Mouse (Mus musculus) CH12.LX (cell line): ENCODE measurements around the gene Gm49450. TPM values are rescaled to one million over a fixed set of nuclear protein-coding genes. Genes with fewer than 3 reads are reported as not detected.

Experiments
- DNase-seq: peaks from one replicate; pipeline ENCODE4 v3.0.0-alpha.2; 2013; ENCODE audit errors: extremely low read depth
- H3K27ac ChIP-seq: 2 replicates; pipeline ENCODE4 v1.5.1; 2012; ENCODE audit warnings: low read depth, mild to moderate bottlenecking, control low read depth, moderate library complexity; ENCODE audit not compliant: insufficient read depth
- H3K27me3 ChIP-seq: replicated peaks from 2 replicates; pipeline ENCODE3; 2012; ENCODE audit warnings: inconsistent platforms
- H3K36me3 ChIP-seq, 2 experiments: replicated peaks in 1 of 2; 2 replicates each; pipeline versions ENCODE3 to v1.6.1; 2012; ENCODE audit warnings: inconsistent platforms in 1 of 2, low read length in 1 of 2, mild to moderate bottlenecking in 1 of 2, mixed read lengths in 1 of 2, moderate library complexity in 1 of 2; ENCODE audit not compliant: control insufficient read depth in 1 of 2, insufficient read depth in 1 of 2
- H3K4me1 ChIP-seq, 2 experiments: 2 replicates each; pipeline ENCODE4 v1.6.1; 2012; ENCODE audit warnings: inconsistent platforms in 1 of 2, moderate library complexity in 1 of 2; ENCODE audit not compliant: insufficient read depth in 2 of 2, control insufficient read depth in 1 of 2
- H3K4me2 ChIP-seq: 2 replicates; pipeline ENCODE4 v1.6.1; 2012; ENCODE audit warnings: low read depth, mild to moderate bottlenecking, control low read depth; ENCODE audit not compliant: poor library complexity, insufficient read depth, severe bottlenecking
- H3K4me3 ChIP-seq, 3 experiments: fragments of 150-350 bp in 1 of 3; sonication (generic) in 1 of 3; replicated peaks in 1 of 3; 2 replicates each; pipeline versions ENCODE3 to v1.5.1; 2011 to 2012; ENCODE audit warnings: low read depth in 2 of 3, low read length in 2 of 3, mild to moderate bottlenecking in 2 of 3, moderate library complexity in 2 of 3, control low read depth in 1 of 3, improper control_type of control experiment in 1 of 3, inconsistent platforms in 1 of 3, mixed read lengths in 1 of 3; ENCODE audit not compliant: poor library complexity in 1 of 3
- H3K79me2 ChIP-seq: replicated peaks from 2 replicates; pipeline ENCODE4 v1.6.1; 2012; ENCODE audit warnings: mild to moderate bottlenecking, moderate library complexity; ENCODE audit not compliant: control insufficient read depth, poor library complexity, insufficient read depth, severe bottlenecking; ENCODE audit errors: extremely low read depth
- H3K9ac ChIP-seq: 2 replicates; pipeline ENCODE4 v1.6.1; 2012; ENCODE audit warnings: low read depth, mild to moderate bottlenecking, control low read depth, moderate library complexity; ENCODE audit not compliant: insufficient read depth
- H3K9me3 ChIP-seq: replicated peaks from 2 replicates; pipeline ENCODE3; 2012; ENCODE audit warnings: low read length, inconsistent platforms, mixed read lengths
- BHLHE40 ChIP-seq: IDR thresholded peaks from 2 replicates; pipeline ENCODE4 v1.6.1; 2011; ENCODE audit warnings: mild to moderate bottlenecking, low read depth, low read length, improper control_type of control experiment
- CTCF ChIP-seq, 2 experiments: IDR thresholded peaks in 1 of 2; conservative IDR thresholded peaks in 1 of 2; 2 replicates each; pipeline ENCODE4 v1.5.1; 2011 to 2012; ENCODE audit warnings: low read depth in 2 of 2, low read length in 2 of 2, improper control_type of control experiment in 1 of 2, inconsistent platforms in 1 of 2, mild to moderate bottlenecking in 1 of 2, moderate library complexity in 1 of 2
- ELF1 ChIP-seq: IDR thresholded peaks from 2 replicates; pipeline ENCODE4 v1.6.1; 2014; ENCODE audit warnings: low read depth, mild to moderate bottlenecking, inconsistent platforms, low read length, improper control_type of control experiment
- HCFC1 ChIP-seq: IDR thresholded peaks from 2 replicates; pipeline ENCODE4 v1.6.1; 2012; ENCODE audit warnings: low read depth, mild to moderate bottlenecking, inconsistent platforms, low read length, improper control_type of control experiment
- IRF4 ChIP-seq: IDR thresholded peaks from 2 replicates; pipeline ENCODE4 v1.6.1; 2014; ENCODE audit warnings: low read depth, mild to moderate bottlenecking, inconsistent platforms, low read length, improper control_type of control experiment
- JUN ChIP-seq: IDR thresholded peaks from 2 replicates; pipeline ENCODE4 v1.6.1; 2011; ENCODE audit warnings: low read depth, mild to moderate bottlenecking, low read length, improper control_type of control experiment, moderate library complexity; ENCODE audit not compliant: insufficient read depth
- JUND ChIP-seq: conservative IDR thresholded peaks from 2 replicates; pipeline ENCODE4 v1.6.1; 2011; ENCODE audit warnings: low read depth, low read length, improper control_type of control experiment
- MAFK ChIP-seq: IDR thresholded peaks from 2 replicates; pipeline ENCODE4 v1.6.1; 2011; ENCODE audit warnings: low read length, improper control_type of control experiment; ENCODE audit not compliant: insufficient replicate concordance
- MAZ ChIP-seq: IDR thresholded peaks from 2 replicates; pipeline ENCODE4 v1.6.1; 2012; ENCODE audit warnings: low read depth, mild to moderate bottlenecking, inconsistent platforms, low read length, improper control_type of control experiment, moderate library complexity
- MYC ChIP-seq: IDR thresholded peaks from 2 replicates; pipeline ENCODE4 v1.6.1; 2011; ENCODE audit warnings: low read depth, mild to moderate bottlenecking, improper control_type of control experiment, low read length
- NELFE ChIP-seq: IDR thresholded peaks from 2 replicates; pipeline ENCODE4 v1.6.1; 2011; ENCODE audit warnings: low read depth, low read length, improper control_type of control experiment
- PAX5 ChIP-seq: IDR thresholded peaks from 2 replicates; pipeline ENCODE4 v1.6.1; 2012; ENCODE audit warnings: low read length, inconsistent platforms, mixed read lengths
- POLR2AphosphoS2 ChIP-seq: IDR thresholded peaks from 2 replicates; pipeline ENCODE4 v1.6.1; 2011; ENCODE audit warnings: low read depth, low read length, improper control_type of control experiment
- RAD21 ChIP-seq: IDR thresholded peaks from 2 replicates; pipeline ENCODE4 v1.6.1; 2011; ENCODE audit warnings: low read depth, mild to moderate bottlenecking, low read length, improper control_type of control experiment, moderate library complexity
- RCOR1 ChIP-seq: conservative IDR thresholded peaks from 2 replicates; pipeline ENCODE4 v1.6.1; 2012; ENCODE audit warnings: low read depth, mild to moderate bottlenecking, inconsistent platforms, low read length, improper control_type of control experiment
- SMC3 ChIP-seq: IDR thresholded peaks from 2 replicates; pipeline ENCODE4 v1.6.1; 2011; ENCODE audit warnings: low read depth, low read length, improper control_type of control experiment
- ZC3H11A ChIP-seq: IDR thresholded peaks from 2 replicates; pipeline ENCODE4 v1.6.1; 2012; ENCODE audit warnings: low read depth, mild to moderate bottlenecking, inconsistent platforms, low read length, improper control_type of control experiment
- dilution Hi-C: fragments of 300-500 bp; cut with MboI; formaldehyde crosslinking; loops from 2 replicates; pipeline ENCODE4 v1.14.3; 2020; ENCODE audit warnings: low sequenced_read_pairs; ENCODE audit not compliant: extremely low pct_unique_long_range_greater_than_20kb, extremely low pct_ligation_motif_present
- in situ Hi-C: fragments of 300-500 bp; cut with MboI; formaldehyde crosslinking; loops from 3 replicates; pipeline ENCODE4 v1.14.3; 2019; ENCODE audit warnings: low sequenced_read_pairs, low pct_ligation_motif_present, low pct_unique_long_range_greater_than_20kb, mixed read lengths
- polyA plus RNA-seq: library from polyadenylated mRNA; unstranded; fragments of >175 nt; gene quantifications from 2 replicates; pipeline ENCODE4 v1.2.1, GENCODE M21; 2012; ENCODE audit warnings: low read depth; ENCODE audit not compliant: insufficient read length
- total RNA-seq, 2 experiments: library from RNA; depleted of rRNA; stranded (reverse); fragments of 300-350 nt in 1 of 2; fragments of >200 nt in 1 of 2; gene quantifications; 2 replicates each; pipeline ENCODE4 v1.2.3; 2012 to 2014

The Gm49450 gene
- total and polyA plus RNA-seq, 3 experiments: 0.38 to 125 (median 4.7) TPM

DNA sequence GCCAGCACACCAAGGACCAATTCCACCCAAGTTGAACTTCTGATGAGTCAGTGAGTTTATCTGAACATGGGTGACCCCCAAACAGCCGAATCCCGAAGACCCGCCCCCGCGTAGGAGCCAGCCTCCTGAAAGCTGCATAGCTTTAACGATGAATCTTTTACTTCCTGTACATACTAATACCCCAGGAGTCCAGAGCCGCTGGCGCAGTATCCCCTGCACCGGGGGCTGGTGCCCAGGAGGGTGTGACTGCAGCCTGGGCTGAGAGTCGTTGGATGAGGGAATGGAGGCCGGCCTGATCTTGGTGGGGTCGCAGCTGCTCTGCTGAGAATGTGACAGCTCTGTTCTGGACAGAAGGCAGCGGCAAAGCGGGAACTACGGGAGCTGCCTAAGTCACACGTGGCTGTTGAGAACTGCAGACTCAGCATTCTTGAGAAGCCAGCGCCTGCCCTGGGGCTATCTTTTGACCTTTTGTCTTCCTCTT, 48.1 kb upstream of the Gm49450 start:
- H3K4me2 ChIP-seq: no peak overlapping the region
- dilution Hi-C loops: no loop called here
- peaks cover 3% of the 10 kb centered on the region for H3K9me3 ChIP-seq
- no peaks in the 10 kb centered on the region for H3K27me3 ChIP-seq
- TF ChIP-seq RAD21: peak; percentile 0; the same call in 1 of the 2 replicates
- TF ChIP-seq PAX5: no peak
- peak; percentile 81 for TF ChIP-seq MAFK
- peak in 1 of 2 experiments; percentile 19; a peak in 1 of 4 replicates for TF ChIP-seq CTCF (conservative IDR thresholded peaks at IDR 0.05 in 1 of 2, IDR thresholded peaks at IDR 0.05 in 1 of 2; ENCODE audit: low read depth in 2 of 2, low read length in 2 of 2)
- in situ Hi-C loops: no loop called here
- H3K79me2 ChIP-seq: no peaks in the 10 kb centered on the region
- no peaks in the 10 kb centered on the region for H3K36me3 ChIP-seq
- no peak overlapping the region for H3K9ac ChIP-seq
- H3K4me3 ChIP-seq: no peak overlapping the region
- peaks cover 0 to 9% of the 10 kb centered on the region in 2 experiments; a peak in 2 of 4 replicates for H3K4me1 ChIP-seq
- H3K27ac ChIP-seq: no peak overlapping the region
- no peak for DNase-seq

GRCm38 (mm10) chr15:99000535-99001283, 47.4 kb upstream of the Gm49450 start:
- Histone ChIP-seq H3K27ac (no peak overlapping the region), H3K27me3 (no peaks in the 10 kb centered on the region), H3K9ac (peak overlapping the region; percentile 45; the same call in 1 of the 2 replicates), H3K4me2 (peak overlapping the region; percentile 58), H3K79me2 (no peaks in the 10 kb centered on the region), H3K4me3 (peak overlapping the region in 1 of 3 experiments; percentile 16), H3K9me3 (peaks cover 3% of the 10 kb centered on the region), H3K36me3 (no peaks in the 10 kb centered on the region), H3K4me1 (peaks cover 0 to 12% of the 10 kb centered on the region in 2 experiments; a peak in 2 of 4 replicates)
- in situ Hi-C loops: no loop called here
- peak; percentile 81 for DNase-seq
- TF ChIP-seq RCOR1 (no peak), RAD21 (peak; percentile 56), SMC3 (peak; percentile 31), MYC (peak; percentile 72), HCFC1 (peak; percentile 13; the same call in 1 of the 2 replicates), NELFE (peak; percentile 49; the same call in 1 of the 2 replicates), MAZ (peak; percentile 61; the same call in 1 of the 2 replicates), JUND (no peak), BHLHE40 (no peak), CTCF (conservative IDR thresholded peaks at IDR 0.05 in 1 of 2, IDR thresholded peaks at IDR 0.05 in 1 of 2; ENCODE audit: low read depth in 2 of 2, low read length in 2 of 2) (peak; percentile 80 to 95), MAFK (0 out of 2 replicates have a peak, but pooled peaks have one; percentile 13), POLR2AphosphoS2 (no peak), JUN (no peak), ELF1 (no peak; the same call in 1 of the 2 replicates), IRF4 (no peak), PAX5 (no peak), ZC3H11A (no peak)
- dilution Hi-C loops: no loop called here
